Mouse (Mus musculus): ENCODE data around the gene Ajap1.

The Ajap1 gene

DNA sequence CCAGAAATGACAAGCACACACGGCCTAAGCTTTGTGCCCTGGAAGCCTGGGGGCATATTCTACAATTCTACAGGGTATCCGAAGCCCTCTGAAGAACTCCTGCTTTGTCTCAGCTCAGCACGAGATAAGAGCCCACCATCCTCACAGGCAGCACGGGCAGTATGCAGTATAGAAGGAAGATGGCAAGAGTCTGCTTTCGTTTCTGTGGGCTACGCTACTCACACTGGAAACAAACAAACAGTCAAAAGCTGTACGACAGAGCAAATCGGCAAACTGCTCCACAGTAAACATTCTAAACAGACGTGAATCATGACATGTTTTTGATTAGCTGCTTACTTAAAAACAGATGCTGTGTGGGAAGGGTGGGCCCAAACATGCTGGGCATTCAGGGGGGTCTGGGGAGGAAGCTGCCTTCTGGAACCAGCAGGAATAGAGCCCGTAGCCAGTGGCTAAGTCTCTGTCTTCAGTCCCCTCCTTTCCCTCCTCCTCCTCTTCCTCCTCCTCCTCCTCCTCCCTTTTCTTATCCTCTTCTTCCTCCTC is 113.9 kb downstream of the Ajap1 start:
- ATAC-seq (ENCODE audit: insufficient number of reproducible peaks, low FRiP score, low TSS enrichment): no peak

DNA sequence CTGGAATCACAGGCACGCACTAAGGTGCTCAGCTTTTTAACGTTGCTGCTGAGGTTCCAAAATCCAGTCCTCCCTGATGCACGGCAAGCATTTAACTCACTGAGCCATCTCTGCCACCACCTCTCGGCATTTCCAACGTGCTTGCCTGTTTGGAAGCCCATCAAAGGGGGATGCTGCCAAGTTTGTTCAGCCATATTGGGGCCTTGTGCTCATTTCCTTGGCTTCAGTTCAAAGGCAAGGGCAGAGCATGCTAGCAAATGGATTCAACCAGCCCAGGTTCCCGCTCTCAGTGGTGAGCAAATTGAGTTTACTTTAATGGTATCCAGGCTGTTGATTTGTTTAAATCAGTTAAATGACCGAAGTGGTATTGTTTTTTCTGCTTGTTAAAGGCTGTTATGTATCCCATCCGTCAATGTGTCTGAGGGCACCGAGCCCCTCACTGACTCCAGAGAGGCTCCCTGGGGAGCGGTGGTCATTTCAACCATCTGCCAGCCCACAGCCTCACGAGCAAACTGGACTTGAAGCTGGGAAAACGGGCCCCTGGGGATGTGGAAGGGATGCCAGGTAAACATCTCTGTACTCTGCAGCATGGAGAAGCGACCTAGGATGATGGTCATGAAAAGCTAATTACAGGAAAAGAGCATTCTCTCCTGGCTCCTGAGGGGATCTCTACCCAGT is 121.6 kb downstream of the Ajap1 start:
- ATAC-seq (ENCODE audit: insufficient number of reproducible peaks, low FRiP score, low TSS enrichment): no peak; the same call in 1 of the 2 replicates

DNA sequence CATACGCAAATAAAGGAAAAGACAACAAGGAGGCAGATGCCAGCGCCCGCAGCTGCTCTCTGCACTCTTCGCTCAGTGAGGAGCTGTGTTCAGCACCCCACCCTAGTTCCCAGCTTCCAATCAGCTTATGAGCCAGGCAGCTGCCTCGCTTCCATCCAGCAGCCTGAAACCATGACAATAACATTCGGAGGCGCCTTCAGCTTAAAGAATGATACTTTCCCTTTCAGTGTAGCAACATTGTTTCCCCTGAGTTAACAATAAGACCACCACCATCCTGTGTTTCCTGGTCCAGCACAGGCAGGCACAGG is 124.4 kb downstream of the Ajap1 start:
- ATAC-seq (ENCODE audit: insufficient number of reproducible peaks, low FRiP score, low TSS enrichment): no peak

DNA sequence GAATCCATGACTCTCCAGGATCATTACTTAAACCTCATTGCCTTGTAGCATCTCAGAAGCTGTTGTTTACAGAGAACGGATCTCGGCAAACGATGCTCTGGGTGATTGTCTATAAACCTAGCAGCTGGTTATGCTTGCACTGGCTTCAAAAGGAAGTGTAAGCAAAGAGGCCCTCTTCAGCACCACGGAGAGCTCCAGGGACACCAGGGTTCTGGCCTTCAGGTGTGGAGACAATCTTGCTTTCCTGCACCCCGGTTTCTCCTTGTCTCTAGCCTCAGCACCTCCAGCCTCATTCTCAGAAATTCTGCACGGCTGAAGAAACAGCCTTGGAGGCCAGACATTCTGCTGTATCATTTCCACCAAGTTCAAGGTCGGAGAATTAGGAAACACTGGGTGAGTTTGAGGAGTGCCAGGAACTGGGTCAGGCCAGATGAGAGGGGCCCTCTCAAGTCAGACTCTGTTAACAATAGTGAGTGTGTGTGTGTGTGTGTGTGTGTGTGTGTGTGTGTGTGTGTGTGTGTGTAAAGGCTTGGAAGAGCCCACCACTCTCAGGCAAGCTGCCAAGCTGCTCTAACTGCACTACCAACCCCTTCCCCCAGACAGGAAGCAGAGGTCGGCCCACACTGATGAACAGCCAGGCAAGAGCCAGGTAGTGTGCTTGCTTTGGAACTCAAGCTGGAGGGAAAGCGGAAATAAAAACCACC is 124.9 kb downstream of the Ajap1 start:
- ATAC-seq (ENCODE audit: insufficient number of reproducible peaks, low FRiP score, low TSS enrichment): no peak

DNA sequence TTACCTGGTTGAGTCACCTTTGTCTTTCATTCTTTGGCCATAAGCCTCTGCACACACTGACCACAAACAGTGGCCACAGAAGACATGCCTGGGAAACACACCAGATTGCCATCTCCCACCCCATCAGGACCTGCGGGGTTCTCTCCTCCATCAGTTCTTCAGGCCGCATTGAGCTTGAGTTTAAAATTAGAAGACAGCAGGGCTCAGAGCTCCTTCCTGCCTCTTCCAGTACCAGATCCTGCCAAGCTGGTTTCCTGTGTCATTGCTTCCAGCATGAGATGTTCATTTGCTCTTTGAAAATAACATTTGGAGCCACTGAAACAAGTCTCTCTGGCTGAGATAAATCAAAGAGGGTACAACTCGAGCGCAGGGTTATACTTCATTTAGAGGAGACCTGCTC is 126.4 kb downstream of the Ajap1 start:
- ATAC-seq (ENCODE audit: insufficient number of reproducible peaks, low FRiP score, low TSS enrichment): peak; percentile 70; the same call in 1 of the 2 replicates

GRCm38 (mm10) chr4:153344999-153345398 is 137.6 kb downstream of the Ajap1 start:
- ATAC-seq (ENCODE audit: insufficient number of reproducible peaks, low FRiP score, low TSS enrichment): no peak

DNA sequence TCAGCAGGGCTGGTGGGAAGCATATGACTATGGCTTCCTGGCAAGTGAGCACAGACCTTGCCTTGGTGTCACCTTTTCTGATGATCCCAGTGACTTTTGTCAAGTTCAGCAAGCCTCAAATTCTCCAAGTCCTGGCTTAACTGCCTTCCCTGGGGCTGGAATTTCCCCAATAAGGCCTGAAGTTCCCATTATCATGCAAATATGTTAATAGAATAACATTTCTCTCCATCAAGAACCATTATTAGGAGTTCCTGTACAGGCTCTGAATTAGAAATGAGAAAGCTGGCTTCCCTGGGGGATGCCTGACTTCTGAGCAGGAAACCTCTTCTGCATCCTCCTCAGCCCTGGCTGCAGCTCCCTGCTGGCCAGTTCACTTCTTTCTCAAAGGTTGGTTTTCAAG is 141.7 kb downstream of the Ajap1 start:
- ATAC-seq (ENCODE audit: insufficient number of reproducible peaks, low FRiP score, low TSS enrichment): no peak

GRCm38 (mm10) chr4:153335301-153335799 is 147.3 kb downstream of the Ajap1 start:
- no peak for ATAC-seq (ENCODE audit: insufficient number of reproducible peaks, low FRiP score, low TSS enrichment)

DNA sequence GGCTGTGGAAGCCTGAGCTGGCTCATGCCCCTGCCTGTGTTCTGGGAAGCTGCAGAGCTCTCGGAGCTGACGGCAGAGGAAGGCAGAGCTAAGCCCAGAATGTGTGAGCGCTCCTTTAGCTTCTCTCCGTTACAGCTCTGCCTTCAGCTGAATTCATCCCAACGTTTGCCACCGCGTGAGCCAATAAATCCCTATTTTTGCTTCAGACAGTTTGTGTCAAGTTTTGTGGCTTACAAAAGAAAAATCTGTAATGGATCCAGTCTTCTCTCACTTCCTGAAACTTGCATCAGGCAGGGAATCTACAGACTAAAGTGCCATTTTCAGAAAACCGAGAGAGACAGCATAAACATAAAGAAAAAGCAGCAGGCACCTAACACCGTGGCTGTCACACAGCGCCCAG is 154.8 kb downstream of the Ajap1 start:
- no peak for ATAC-seq (ENCODE audit: insufficient number of reproducible peaks, low FRiP score, low TSS enrichment)
